Mouse (Mus musculus) heart, embryonic 11.5 days (tissue): ENCODE results near the gene Srp72. TPM values are rescaled to one million over a fixed set of nuclear protein-coding genes. Genes with fewer than 3 reads are reported as not detected.
A peak's percentile ranks its signal among the peaks of the same experiment; 100 is the strongest.

Experiments
- ATAC-seq: fragments of 200-750 bp; cut with Nextera tagmentation; replicated peaks from 2 replicates; pipeline ENCODE4 v1.8.0; 2017; ENCODE audit warnings: moderate library complexity; ENCODE audit not compliant: insufficient number of reproducible peaks, low FRiP score, low TSS enrichment
- H3K27ac ChIP-seq: fragments of 300-500 bp; sonication (generic); 2 replicates; pipeline ENCODE4 v1.5.1; 2014; ENCODE audit warnings: mild to moderate bottlenecking, low read depth, low read length
- H3K27me3 ChIP-seq: fragments of 300-500 bp; sonication (generic); 2 replicates; pipeline ENCODE4 v1.6.1; 2014; ENCODE audit warnings: mild to moderate bottlenecking, low read length, mixed read lengths; ENCODE audit not compliant: control insufficient read depth, insufficient read depth
- H3K36me3 ChIP-seq: fragments of 300-500 bp; sonication (generic); 2 replicates; pipeline ENCODE4 v1.6.1; 2014; ENCODE audit warnings: mild to moderate bottlenecking, low read length, moderate library complexity, mixed read lengths; ENCODE audit not compliant: control insufficient read depth, insufficient read depth
- H3K4me1 ChIP-seq: fragments of 300-500 bp; sonication (generic); 2 replicates; pipeline ENCODE4 v1.6.1; 2014; ENCODE audit warnings: low read length; ENCODE audit not compliant: control insufficient read depth, insufficient read depth
- H3K4me2 ChIP-seq: fragments of 300-500 bp; sonication (generic); 2 replicates; pipeline ENCODE4 v1.6.1; 2014; ENCODE audit warnings: mild to moderate bottlenecking, moderate library complexity
- H3K4me3 ChIP-seq: fragments of 300-500 bp; sonication (generic); 2 replicates; pipeline ENCODE4 v1.5.1; 2014; ENCODE audit warnings: low read depth, low read length
- H3K9ac ChIP-seq: fragments of 300-500 bp; sonication (generic); 2 replicates; pipeline ENCODE4 v1.6.1; 2014; ENCODE audit warnings: mild to moderate bottlenecking, low read depth, low read length, moderate library complexity
- H3K9me3 ChIP-seq: fragments of 300-500 bp; sonication (generic); replicated peaks from 2 replicates; pipeline ENCODE4 v1.6.1; 2016; ENCODE audit warnings: low read length; ENCODE audit not compliant: control insufficient read depth
- WGBS: fragments of 180-500 bp; shearing (Covaris S2); extraction: QIAGEN DNeasy Blood & Tissue Kit; methylation state at CpG from one replicate; pipeline ENCODE4 v1.1.7; 2014; ENCODE audit not compliant: insufficient replicate concordance; 5-methylcytosine and 5-hydroxymethylcytosine counted together
- polyA plus RNA-seq: library from polyadenylated mRNA; unstranded; fragments of >200 nt; fragmentation: Nextera tagmentation; extraction: Ambion mirVana; gene quantifications from 2 replicates; pipeline ENCODE4 v1.2.1, GENCODE M21; 2014

Gene Srp72
- polyA plus RNA-seq, 1 experiment from 2014 or later = 51.9 TPM

DNA sequence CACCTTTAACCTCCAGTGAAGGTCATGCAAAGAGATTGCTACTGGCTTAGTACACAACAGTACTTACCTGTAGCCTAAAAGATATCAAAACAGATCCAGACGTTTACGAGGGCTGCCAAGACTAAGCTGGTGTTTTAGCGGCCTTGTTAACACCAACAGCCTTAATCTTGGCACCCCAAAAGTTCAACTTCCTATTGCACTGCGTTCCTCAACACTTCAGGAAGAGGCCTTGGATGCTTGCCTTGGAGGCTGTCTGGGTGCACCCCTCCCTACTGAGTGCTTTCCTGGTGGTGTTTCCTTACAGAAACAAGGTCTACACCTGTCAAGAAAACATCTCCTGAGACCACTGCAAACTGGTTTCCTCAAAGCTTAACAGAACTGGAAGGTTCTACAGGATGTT, 27.3 kb upstream of the Srp72 start:
- Histone ChIP-seq H3K4me1 (peaks cover 23% of the 10 kb centered on the region), H3K4me2 (no peak overlapping the region), H3K36me3 (0 out of 2 replicates have a peak, but pooled peaks cover 3% of the 10 kb centered on the region), H3K9ac (no peak overlapping the region), H3K27me3 (no peaks in the 10 kb centered on the region), H3K27ac (peak overlapping the region; percentile 41; the same call in 1 of the 2 replicates), H3K9me3 (no peaks in the 10 kb centered on the region), H3K4me3 (no peak overlapping the region)
- ATAC-seq = no peak
- WGBS = 67% methylated on average over 4 of the region's 4 CpGs

DNA sequence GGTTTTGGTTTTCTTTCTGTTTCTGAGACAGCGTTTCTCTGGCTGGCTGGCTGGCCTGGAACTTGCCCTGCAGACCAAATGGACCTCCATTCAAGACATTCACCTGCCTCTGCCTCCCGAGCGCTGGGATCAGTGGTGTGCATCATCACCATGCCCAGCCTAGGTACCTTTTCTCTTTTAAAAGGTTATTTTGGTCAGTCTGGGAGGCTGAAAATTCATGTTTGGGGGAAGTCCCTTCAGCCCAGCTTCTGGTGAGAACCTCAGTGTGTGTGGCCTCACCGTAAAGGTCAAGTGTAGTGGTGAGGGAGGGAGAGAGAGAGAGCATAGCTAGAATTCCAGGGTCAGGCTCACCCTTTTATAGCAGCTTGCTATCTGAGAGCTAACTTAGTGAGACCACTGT, 26.7 kb upstream of the Srp72 start:
- 74% methylated on average over 4 of the region's 4 CpGs for WGBS
- no peaks in the 10 kb centered on the region for H3K27me3 ChIP-seq
- peak overlapping the region; percentile 29; the same call in 1 of the 2 replicates for H3K4me2 ChIP-seq
- peaks cover 27% of the 10 kb centered on the region for H3K4me1 ChIP-seq
- H3K9me3 ChIP-seq = no peaks in the 10 kb centered on the region
- H3K9ac ChIP-seq = no peak overlapping the region
- no peak for ATAC-seq
- H3K27ac ChIP-seq = 0 out of 2 replicates have a peak overlapping the region, but pooled peaks have one; percentile 41
- no peak overlapping the region for H3K4me3 ChIP-seq
- 0 out of 2 replicates have a peak, but pooled peaks cover 3% of the 10 kb centered on the region for H3K36me3 ChIP-seq

DNA sequence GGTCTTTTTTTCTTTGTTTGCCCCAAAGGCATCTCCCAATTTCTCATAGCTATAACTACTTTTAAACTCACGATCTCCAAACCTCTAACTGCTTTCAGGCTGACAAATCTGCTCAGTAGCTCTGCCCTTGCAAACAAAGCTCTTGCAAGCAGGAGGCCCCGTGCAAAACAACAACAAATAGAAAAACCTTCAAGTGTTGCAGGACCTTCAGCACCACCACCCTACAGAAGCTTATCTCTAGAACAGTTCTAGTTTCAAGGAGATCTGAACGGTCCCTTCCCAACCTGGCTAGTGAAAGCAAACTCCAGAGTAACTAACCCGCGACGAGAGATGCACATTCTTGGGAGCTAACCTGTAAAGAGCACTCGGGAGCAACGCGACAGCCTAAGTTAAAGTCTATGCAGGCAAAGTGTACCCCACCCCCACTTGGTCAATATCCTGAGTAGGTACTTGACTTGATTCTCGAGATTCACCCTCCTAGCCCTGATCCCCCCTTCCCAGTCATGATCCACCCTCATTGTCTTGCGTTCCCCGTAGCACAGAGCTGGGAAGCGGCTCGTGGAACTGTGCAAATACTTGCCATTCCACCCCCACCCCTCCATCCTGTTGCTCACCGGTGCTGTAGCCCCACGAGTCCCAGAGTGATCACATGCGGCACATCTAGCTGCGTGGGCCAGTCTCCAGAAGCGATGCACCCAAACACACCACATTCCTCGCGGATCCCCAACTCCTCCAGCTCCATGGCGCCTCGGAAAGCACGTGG, 24.0 kb upstream of the Srp72 start:
- no peaks in the 10 kb centered on the region for H3K27me3 ChIP-seq

DNA sequence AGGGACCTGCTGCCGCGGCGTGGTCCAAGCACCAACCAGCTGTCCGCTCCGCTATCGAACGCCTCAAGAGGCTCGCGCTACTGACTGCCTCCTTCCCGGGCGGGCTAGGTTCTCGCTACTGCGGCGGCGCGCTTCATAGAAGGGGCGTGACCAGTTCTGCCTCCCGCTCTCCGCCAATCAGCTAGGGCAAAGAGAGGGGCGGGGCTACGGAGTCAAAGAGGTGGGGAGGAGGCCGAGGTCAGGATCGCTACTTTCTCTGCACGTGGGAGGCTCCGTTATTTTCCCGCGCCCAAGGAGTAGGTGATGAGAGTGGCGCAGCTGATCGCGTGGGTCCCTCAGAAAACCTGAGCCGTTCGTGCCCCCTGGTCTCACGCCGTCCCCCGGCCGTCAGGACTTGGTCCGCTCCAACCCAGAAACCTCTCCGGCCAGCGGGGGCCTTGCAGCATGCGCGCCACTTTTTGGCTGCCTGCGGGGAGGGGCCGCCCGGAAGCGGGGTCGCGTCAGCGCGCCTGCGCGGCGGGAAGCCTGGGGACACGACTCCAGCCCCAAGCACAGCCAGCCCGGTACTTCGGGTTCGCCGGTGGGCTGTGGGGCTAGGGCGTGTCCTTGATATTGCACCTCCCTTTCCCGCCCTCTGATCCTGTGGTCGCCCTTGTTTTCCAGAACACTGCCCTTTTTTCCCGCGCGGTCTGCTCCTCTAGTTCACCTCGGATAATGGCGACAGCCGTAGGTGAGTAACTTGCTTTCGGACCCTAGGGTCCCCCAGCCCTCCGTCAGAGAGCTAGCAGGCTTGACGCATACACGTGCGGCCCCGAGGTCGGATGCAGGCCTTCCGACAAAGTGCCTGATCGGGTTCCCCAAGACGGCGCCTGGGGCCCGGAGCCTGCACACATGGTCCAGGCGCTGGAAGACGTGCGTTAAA, 23.1 kb upstream of the Srp72 start, which contains the start of the genes Paics and Ppat:
Gene Paics (plus strand): TSS at position 202 of the 922 bp plus-strand sequence.
Gene Ppat (minus strand): TSS at position 473 of the 922 bp plus-strand sequence.
- peak; percentile 95 for ATAC-seq
- Histone ChIP-seq H3K27me3 (no peaks in the 10 kb centered on the region), H3K4me2 (peak within 1 kb of the TSS; percentile 90), H3K9me3 (no peaks in the 10 kb centered on the region), H3K27ac (peak within 1 kb of the TSS; percentile 91), H3K4me1 (peaks cover 33% of the 10 kb centered on the region), H3K36me3 (peaks cover 4% of the 10 kb centered on the region; the same call in 1 of the 2 replicates), H3K9ac (peak within 1 kb of the TSS; percentile 89), H3K4me3 (peak within 1 kb of the TSS; percentile 87)
- under 1% methylated on average over 81 of the region's 81 CpGs for WGBS

More for the DNA sequence above, 24.0 kb upstream of the Srp72 start:
- no peak for ATAC-seq
- Histone ChIP-seq H3K36me3 (0 out of 2 replicates have a peak, but pooled peaks cover 3% of the 10 kb centered on the region), H3K9me3 (no peaks in the 10 kb centered on the region), H3K9ac (peak overlapping the region; percentile 89), H3K4me3 (peak overlapping the region; percentile 87), H3K4me1 (peaks cover 38% of the 10 kb centered on the region), H3K4me2 (peak overlapping the region; percentile 90), H3K27ac (peak overlapping the region; percentile 91)
- WGBS = under 1% methylated on average over 24 of the region's 24 CpGs

GRCm38 (mm10) chr5:76952112-76953040, 22.1 kb upstream of the Srp72 start:
- Histone ChIP-seq H3K27ac (peak overlapping the region; percentile 91), H3K4me1 (peaks cover 25% of the 10 kb centered on the region), H3K9ac (peak overlapping the region; percentile 89), H3K4me3 (peak overlapping the region; percentile 87), H3K9me3 (no peaks in the 10 kb centered on the region), H3K36me3 (peaks cover 11% of the 10 kb centered on the region), H3K4me2 (peak overlapping the region; percentile 90), H3K27me3 (no peaks in the 10 kb centered on the region)
- ATAC-seq = no peak
- WGBS = 15% methylated on average over 7 of the region's 7 CpGs

DNA sequence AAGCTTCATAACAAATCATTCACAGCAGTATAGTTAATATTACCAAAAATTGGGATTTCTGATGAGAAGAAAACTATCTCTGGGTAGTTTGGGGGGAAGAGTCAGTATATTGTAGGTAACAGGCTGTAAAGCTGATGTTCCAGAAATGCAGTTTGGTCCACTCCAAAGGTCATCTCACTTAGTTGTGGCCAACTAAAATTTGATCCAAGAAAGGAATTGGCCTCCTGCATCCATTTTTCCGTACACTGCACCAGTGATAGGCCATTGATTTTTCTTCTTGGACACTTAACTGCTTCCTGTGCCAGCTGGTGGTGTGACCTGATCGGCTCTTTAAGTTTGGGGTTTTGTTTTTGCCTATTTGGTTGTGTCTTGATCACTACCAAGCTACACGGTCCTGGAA, 20.7 kb upstream of the Srp72 start:
- WGBS = 81% methylated on average over 3 of the region's 3 CpGs
- ATAC-seq = no peak
- no peaks in the 10 kb centered on the region for H3K27me3 ChIP-seq
- H3K27ac ChIP-seq = no peak overlapping the region
- no peak overlapping the region for H3K4me2 ChIP-seq
- H3K4me3 ChIP-seq = no peak overlapping the region
- H3K9me3 ChIP-seq = no peaks in the 10 kb centered on the region
- peaks cover 21% of the 10 kb centered on the region for H3K4me1 ChIP-seq
- H3K36me3 ChIP-seq = peaks cover 24% of the 10 kb centered on the region
- H3K9ac ChIP-seq = no peak overlapping the region

- Histone ChIP-seq H3K4me2 (no peak overlapping the region), H3K27me3 (no peaks in the 10 kb centered on the region), H3K9ac (no peak overlapping the region), H3K4me1 (peaks cover 21% of the 10 kb centered on the region), H3K4me3 (no peak overlapping the region), H3K9me3 (no peaks in the 10 kb centered on the region), H3K36me3 (peaks cover 24% of the 10 kb centered on the region), H3K27ac (no peak overlapping the region)
- 80% methylated on average over 6 of the region's 6 CpGs for WGBS
- ATAC-seq = no peak
These were observed 20.1 kb upstream of the Srp72 start for GRCm38 (mm10) chr5:76954271-76954900.
